Mouse (Mus musculus) small intestine, adult 2 months (tissue): ENCODE measurements at regions not wholly inside any gene's neighbourhood (a gene's known extent, or its start where the extent isn't known, plus 50 kb on each side); places are given as distances from the start of the nearest gene placed in this dataset.

ENCODE experiments used
- CTCF ChIP-seq: fragments of 200-500 bp; IDR thresholded peaks from 2 replicates; pipeline ENCODE4 v1.5.1; 2012; ENCODE audit warnings: low read depth, mild to moderate bottlenecking, control low read depth, inconsistent platforms, low read length, moderate library complexity, mixed read lengths; ENCODE audit not compliant: insufficient replicate concordance, insufficient read length; ENCODE audit errors: extremely low read depth
- POLR2A ChIP-seq: fragments of 200-500 bp; IDR thresholded peaks from 2 replicates; pipeline ENCODE4 v1.6.1; 2012; ENCODE audit warnings: low read depth, mild to moderate bottlenecking, control low read depth, inconsistent platforms, low read length, moderate library complexity

GRCm38 (mm10) chr6:140148628-140149245, 107.5 kb upstream of the Plcz1 start:
- no peak for TF ChIP-seq CTCF
- TF ChIP-seq POLR2A, result no peak
